Mouse (Mus musculus) right cerebral cortex, postnatal 25 days (tissue): ENCODE results near the gene Plod1.
A peak's percentile ranks its signal among the peaks of the same experiment; 100 is the strongest.

Experiments
- DNase-seq: peaks from one replicate; pipeline ENCODE4 v3.0.0; 2022

The Plod1 gene

DNA sequence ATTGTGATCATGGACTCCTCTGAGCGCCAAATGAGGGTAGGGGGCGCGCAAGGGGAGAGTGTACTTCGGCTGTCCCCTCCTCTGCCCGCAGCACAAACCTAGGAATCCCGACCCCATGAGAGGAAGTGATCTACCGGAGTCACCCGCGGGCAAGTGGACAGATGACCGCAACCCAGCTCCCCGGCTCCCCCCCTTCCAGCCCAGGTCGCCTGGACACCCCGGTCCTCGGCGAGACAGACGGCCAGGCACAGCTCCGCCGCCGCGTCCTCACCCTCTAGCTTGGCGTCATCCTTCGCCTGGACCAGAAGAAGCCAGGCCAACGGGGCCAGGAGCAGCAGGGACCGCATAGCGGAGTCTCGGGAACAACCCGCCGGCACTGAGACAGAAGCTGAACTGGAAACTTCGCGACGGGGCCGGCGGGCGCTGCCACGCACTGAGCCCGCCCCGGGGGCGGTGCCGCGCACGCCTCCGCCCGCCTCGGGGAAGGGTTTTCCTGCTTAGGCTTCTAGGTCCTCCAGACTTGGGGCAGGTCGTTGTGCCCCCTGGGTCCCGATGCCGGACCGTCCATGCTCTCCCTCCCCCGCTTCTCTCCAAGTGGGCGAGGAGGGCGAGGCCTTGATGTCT, at the start of gene Plod1:
Gene Plod1 (minus strand): TSS at position 437 of the 624 bp plus-strand sequence.
- peak; percentile 74 for DNase-seq

DNA sequence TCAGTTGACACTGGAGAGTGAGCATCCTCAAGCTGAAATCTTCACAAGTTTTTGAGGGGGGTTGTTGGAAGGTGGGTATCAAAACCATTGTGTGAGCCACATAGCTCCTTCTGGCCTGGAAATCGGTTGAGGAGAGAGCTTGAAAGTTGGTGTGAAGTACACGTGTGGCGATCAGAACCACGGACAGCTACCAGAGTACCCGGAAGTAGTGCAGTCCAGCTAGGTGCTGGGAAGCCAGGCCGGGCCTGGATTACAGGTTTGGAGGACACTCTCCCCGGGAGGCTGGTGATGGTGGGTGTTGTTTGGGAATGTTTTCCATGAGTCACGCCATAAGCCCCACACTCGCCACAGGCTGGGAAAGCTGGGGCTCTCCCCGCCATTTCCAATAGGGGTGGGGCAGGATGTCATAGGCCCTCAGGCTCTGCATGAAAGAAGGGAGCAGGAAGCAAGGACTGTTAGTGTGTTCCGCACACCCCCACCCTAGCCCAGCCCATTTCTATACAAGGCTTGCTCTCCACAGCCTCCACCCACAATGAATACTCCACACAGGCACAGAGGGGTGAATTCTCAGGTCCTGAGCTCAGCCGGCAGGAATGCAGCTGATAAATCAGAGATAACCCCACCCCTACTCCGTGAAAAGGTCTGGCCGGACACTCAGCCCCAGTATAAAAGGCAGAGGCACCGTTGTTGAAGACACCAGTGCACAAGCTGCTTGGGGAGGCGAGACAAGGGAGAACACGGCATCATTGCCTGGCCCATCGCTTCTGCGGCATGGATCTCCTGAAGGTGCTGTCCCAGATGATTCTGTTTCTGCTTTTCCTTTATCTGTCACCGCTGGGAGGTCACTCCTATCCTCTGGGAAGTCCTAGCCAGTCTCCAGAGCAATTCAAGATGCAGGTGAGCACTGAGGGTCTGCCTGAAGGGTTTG, 48.9 kb upstream of the Plod1 start, which contains the start of gene Nppb:
Gene Nppb (plus strand): TSS at position 584 of the 928 bp plus-strand sequence.
- no peak for DNase-seq

DNA sequence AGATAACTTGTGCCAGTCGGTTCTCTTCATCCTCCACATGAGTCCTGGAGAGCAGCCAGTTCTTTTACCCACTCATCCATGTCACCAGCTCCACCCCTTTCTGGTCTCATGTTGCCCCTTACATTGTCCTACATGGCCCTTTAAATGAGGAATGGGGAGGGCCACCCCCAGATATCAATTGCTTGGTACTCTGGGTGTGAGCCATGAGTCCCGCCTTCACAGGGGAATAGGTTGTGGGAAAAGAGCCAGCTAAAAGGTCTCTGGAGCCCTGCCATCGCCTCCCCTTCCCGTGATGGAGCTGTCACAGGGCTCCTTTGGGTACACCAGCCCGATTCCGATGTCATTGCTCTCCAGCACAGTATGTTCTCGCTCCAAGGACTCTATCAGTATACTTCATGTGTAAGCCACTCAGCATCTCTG, 42.9 kb upstream of the Plod1 start:
- no peak for DNase-seq

DNA sequence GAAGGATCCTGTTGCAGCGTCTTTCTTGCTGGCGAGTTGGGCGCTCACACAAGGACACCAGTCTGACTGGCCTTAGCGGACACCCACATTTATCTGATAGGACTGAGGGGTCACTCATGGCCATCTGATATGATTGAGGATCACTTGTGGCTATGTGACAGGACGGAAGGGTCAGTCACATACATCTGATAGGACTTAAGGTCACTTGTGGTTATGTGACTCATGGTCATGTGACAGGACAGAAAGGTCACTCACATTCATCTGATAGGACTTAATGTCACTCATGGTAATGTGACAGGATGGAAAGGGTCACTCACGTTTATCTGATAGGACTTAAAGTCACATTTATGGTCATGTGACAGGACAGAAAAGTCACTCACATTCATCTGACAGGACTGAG, 41.8 kb upstream of the Plod1 start:
- no peak for DNase-seq

DNA sequence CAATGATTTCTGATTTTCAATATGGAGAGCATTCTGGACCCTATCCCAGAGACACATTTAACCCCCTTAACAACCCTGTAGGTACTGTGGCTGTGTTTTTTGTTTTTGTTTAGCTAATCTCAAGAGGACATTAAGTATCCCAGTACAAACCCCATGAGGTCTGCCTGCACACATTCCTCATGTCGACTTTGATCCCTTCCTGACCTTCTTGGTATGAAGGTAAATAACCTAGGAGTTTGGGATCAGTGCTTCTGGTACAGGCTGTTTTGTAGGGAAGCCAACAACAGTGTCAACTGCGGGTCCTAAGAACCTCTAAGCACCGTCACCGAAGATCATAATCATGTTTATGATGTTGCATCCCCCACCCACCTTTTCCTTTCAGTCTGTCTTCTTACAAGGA, 41.2 kb upstream of the Plod1 start:
- no peak for DNase-seq

DNA sequence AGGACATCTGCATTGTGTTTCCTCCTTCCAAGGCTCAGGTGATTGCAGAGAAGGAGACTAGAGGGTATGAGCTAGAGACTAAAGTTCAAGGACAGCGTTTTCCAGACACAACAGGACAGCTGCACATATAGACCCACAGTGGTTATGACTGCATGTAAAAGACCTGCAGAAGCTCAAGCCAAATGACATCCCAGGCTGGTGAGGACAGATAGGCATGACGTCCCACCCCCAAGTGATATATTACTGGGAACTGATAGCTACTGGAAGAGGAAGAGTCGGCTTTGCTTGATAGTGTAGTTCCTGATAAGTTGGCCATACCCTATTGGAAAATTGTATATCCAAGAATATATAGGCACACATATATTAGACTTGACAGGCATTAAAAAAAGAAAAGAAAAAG, 39.7 kb upstream of the Plod1 start:
- no peak for DNase-seq

DNA sequence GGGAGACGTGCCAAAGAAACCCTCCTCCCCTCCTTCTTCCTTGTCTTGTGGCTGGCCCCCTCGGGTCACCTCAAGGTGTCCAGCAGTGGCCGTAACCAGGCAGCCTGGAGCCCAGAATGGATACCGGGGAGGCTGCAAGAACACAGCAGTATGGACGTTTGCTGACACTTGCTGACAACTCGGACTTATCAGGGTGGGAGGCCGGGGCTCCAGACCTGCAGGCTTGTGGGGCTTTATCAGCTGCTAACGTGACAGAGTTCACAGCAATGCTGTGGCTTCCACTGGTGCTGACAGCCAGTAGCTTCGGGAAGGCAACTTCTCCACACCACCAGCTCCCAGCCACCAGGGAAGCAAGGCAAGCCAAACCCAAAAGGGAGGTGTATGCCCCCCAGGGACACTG, 32.8 kb upstream of the Plod1 start:
- DNase-seq: no peak

DNA sequence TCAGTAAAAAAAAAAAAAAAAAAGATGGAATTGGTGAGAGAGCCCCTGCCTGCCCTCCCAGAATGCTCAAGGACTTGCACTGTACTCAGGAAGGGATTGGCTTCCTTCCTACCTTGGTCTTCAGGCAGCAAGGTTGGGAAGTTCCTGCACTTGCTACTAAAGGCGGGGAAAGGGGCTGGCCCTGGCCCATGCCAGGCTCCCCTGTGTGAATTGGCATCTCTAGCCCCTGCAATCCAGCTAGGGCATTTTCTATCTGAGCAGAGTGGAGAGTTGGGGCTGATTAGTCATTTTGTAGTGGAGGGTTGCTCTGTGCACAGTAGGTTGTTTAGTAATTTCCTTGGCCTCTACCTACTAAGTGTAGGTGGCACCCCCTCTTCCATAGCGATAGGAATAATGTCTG, 32.2 kb upstream of the Plod1 start:
- DNase-seq: no peak

DNA sequence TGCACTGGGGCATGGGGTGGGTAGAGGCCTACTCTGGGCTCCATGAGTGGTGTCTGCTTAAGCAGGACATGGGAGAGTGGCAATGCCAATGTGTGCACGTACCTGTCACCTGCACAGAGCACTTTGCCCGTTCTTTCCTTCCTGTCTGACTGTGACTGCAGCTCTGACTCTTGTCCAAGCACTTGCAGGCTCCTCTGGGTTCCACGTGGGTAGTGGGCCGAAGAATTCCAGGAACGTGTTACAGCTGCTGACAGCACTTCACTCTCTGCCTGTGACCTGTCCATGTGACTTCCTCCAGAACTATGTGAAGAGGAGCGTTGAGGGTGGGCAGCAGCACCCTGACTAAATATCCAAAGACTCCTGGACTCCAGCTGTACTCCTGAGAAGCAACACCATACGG, 29.1 kb upstream of the Plod1 start:
- DNase-seq: no peak

DNA sequence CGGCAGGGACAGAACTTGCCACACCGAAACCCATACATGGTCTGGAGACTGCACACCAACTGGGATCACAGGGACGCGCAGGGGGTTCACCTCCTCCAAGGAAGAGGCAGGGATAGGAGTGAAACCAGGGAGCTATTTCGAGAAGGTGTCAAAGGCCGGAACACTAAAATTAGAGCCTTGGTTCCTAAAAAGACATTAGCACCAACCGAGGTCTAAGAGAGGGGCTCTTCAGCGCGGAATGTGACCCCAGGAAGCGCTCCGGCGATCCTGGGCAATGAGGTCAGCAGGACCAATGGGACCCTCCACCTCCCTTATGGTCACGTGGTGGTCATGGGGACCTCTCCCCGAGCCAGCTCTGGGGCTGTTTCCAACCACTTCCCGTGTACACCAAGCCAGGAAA, 27.1 kb upstream of the Plod1 start:
- no peak for DNase-seq

DNA sequence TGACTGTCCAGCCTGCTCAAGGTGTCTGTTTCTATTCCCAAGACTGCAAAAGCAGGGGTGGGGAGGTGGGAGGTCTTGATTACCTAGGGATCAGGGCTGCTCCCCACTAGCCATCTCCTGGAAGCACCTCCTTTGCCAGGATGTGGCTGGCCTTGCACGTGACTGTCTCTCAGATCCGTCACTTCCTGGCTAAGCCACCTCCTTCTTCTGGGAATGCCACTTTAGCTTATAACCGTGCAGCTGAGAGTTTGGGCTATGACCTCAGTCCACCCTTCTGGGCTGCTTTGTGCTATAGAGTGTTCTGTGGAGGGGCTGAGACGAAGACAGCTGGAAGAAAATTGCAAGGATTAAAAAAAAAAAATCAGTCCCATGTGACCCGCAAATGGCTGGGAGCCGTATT, 26.2 kb upstream of the Plod1 start:
- DNase-seq: no peak

DNA sequence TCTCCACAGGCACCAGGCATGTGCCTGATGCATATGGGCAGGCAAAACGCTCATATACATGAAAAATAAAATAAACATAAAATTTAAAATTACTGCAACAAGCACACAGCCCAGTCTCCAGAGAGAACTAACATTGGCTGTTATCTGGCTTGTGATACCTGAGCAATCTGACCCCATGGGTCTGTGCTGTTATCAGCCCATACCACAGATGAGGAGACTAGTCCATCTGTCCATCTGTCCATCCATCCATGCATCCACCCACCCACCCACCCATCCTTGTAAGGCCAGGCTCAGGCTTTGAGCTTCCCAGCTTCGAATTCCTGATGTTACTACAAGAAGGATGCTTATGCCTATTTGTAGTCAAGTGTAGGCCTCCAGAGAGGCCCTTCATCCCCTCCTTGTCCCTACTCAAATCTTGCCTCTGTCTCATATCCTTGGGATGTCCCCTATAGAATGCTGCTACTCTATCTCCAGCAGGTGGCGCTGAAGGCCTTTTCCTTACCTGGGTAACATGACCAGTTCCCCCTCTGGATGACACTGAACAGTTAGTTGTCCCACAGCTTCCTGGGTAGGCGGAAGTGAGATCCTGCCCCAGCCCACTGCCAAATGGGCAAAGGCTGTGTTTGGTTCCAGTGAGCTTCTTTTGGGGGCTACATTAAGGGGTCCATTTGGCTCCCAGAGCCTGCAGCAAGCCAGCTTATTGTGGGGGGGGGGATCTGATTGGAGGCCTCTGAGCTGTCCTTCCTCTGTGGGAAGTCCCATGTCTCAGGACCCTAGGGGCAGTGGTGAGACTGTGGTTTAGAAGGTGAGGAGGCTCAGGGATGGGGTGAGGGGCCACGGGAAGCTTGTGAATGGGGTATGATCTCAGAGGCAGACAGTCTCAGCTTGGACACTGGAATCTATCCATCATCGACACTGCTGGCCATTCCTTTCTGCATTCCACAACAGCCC, 23.6 kb upstream of the Plod1 start:
- DNase-seq: no peak

DNA sequence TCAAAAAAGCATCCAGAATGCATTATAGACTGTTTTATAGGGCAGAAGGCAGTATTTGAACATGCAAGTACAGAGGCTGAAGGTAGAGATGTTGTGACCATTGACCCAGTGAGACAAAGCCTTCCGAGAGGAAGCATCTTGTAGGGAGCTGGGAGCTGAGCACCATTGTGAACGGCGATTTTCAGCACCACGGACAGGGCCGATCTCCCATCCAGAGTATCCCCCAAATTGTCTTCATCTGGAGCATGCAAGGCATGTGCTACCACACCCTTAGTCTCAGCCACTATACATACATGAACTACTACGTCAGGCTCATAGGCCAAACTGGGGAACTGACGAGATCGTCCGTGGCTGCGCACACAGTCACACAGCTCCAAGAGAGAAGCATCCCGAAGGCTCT, 20.6 kb upstream of the Plod1 start:
- DNase-seq: no peak

DNA sequence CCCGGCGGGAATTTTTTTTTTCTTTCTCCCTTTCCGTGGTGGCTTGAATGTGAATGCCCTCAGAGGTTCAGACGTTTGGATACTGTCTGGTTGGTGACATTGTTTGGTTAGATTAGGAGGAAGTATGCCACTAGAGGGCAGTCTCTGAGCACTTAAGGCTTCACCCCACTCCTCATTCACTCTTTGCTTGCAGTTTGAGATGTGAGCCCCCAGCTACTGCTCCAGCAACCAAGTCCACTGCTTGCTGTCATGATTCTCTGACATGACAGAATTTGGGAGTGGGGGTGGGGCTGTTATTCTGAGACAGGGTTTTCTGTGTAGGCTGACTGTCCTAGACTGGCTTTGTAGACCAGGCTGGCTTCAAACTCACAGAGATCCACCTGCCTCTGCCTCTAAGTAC, 17.0 kb upstream of the Plod1 start:
- no peak for DNase-seq

DNA sequence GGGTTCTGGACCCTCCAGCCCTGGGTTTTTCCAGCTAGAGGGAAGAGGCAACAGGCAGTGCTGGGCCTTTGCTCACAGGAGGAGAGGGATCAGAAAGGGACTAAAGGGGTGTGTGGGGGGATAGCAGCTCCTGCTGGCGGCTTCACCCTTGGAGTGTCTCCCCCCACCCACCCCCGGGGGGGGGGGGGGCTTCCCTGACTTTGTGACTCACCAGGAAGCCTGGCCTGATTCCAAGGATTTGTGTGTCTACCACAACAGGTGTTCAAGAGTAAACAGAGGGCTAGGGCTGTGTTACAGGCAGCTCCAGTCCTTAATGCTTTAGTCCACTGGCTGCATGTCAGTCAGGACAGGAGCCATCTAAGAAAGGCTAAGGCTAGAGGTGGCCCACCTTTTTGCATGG, 10.9 kb upstream of the Plod1 start:
- no peak for DNase-seq

DNA sequence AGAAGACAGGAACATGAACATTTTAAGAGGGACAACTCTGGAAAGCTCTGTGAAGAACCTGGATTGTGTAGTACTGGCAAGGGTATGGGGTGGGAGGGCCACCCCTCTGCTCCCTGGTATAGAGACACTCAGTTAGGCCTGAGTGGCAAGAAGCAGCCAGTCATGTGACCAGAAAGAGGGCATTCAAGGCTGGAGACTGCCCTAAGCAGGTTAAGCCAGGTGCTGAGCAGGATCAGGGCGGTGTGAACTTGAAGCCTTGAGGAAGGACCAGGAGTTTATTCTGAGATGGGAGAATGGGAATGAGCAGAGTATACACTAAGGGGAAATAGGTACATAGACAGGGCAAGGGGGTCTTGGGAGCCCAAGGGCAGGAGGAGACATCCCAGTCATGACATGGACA, 6.4 kb upstream of the Plod1 start:
- no peak for DNase-seq

DNA sequence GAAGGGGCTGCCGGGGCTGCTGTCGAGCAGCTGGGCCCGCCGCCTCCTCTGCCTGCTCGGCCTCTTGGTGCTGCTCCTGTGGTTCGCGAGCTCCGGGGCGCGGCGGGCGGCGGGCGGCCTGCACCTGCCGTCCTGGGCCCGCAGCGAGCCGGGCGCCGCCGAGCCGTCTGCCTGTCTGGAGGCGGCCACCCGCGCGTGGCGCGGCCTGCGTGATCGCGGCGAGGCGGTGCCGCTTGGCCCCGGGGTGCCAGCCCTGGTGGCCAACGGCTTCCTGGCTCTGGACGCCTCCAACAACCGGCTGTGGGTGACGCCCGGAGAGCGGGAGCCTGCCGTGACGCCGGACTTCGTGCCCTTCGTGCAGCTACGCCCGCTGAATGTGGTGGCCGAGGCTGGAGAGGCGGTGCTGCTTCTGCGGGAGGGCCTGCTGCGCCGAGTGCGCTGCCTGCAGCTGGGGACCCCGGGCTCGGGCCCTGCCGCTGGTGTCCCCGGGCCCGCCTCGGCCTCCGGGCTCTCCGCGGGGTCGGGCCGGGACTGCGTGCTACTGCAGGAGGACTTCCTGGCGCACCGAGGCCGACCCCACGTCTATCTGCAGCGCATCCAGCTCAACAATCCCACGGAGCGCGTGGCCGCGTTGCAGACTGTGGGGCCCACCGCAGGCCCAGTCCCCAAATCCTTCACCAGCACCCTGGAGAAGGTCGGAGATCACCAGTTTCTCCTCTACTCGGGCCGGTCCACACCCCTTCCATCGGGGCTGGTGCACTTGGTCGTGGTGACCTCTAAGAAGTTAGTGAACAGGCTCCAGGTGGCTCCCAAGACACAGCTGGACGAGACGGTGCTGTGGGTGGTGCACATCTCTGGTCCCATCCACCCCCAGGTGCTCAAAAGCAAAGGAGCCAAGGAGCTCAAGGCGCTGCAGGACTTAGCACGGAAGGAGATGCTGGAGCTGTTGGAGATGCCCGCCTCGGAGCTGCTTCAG, 4.8 kb upstream of the Plod1 start:
- DNase-seq: peak; percentile 64

DNA sequence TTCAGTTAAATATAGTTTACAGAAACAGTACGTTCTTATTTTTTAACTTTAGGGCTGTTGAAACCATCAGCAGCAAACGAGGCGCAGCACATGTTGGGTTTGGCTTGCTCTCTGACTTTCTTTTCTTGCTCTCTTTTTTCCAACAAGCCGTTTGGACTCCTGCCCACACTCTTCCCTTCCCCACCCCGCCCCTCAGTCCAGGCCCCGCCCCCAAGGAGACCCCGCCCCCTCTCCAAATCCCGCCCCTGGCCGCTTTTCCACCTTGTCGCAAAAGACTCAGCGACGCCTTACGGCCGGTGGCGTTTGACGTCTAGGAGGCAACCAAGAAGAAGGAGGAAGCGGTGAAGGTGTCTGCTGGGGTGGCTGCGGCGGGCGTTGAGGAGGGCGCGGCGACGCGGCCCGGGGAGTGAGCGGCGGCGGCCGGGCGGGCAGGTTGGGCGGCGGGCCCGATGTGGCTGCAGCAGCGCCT, 4.0 kb upstream of the Plod1 start, which contains the start of gene 2510039O18Rik:
Gene 2510039O18Rik (plus strand): TSS at position 320 of the 469 bp plus-strand sequence.
- peak; percentile 80 for DNase-seq

DNA sequence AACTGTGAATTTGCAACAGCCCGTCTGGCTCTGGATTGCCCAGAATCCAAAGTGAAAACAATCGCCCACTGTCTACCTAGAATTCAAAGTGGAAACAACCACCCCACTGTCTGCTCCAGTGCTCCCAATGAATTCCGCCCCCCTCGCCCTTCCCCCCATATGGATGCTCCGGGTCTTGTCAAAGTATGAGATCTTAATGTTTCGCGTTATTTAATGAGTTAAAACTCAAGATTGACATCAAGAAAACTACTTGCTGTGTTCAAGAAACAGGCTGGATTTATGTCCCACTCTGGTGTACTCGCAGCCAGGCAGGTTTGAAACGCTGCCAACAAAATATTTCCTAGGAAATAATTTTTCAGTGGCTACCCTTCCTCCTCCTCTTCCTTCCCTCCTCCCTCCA, 3.5 kb upstream of the Plod1 start:
- DNase-seq: no peak

DNA sequence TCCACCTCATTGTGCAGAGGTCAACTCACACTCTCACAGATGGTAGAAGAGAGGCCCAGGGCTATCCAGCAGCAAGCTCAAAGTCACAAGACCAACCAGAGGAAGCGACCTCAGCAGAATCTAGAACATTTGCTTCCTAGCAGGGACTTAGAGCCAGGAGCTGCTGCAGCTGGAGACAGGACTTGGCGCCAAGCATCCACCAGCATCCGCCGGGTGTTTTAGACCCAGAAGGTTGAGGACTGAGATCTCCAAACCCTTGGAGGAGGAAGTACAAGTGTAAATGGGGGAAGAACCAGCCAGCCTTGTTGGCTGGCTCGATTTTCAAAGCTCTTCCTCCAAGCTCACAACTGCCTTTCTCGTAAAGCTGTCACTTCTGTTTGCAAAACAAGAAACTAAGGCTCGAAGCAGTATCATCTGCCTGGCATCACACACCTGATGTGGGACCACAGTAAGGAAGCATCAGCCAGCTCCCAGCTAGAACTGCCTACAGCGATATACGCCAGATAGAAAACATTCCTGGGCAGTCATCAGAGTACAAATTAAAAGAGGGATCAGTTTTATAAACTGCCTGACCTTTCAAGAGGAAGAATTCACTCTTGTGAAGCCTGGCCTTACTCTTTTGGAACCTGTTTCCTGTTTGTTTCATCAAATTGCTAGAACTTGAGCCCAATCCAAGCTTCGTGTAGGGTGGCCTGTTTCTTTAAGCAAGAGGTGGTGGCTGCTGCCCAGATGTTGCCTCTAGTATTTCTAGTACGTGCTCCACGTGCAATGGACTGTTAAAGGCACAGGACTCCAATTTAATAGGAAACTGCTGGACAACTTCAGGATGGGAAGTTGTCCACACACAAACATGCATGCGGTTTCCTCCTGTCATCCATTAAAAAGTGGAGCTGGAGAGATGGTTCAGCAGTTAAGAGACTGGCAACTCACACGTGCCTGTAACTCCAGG, 1.9 kb upstream of the Plod1 start:
- DNase-seq: no peak

DNA sequence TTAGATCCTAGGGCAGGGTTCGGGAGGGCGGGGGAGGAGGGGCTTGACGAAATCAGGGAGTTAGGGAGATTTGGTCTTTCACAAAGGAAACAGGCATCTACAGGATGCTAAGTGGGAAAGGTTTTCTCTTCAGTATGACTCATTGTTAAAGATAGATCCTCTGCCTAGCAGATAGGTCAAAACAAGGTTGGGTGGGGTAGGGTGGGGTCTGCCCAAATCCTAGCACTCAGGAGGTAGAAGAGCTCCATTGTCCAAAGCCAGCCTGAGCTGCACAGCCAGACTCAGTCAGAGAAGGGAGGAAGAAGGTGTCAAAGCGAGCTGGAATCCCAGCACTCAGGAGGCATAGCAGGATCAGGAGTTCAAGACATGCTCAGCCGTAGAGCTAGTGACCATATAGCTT, 919 bp upstream of the Plod1 start:
- no peak for DNase-seq
